Mouse (Mus musculus) MN1 (cell line): ENCODE data around the gene Endov.
A peak's percentile ranks its signal among the peaks of the same experiment; 100 is the strongest.

Experiments
- DNase-seq: peaks from one replicate; pipeline ENCODE4 v3.0.0-alpha.2; 2016; ENCODE audit warnings: low spot score

Gene Endov

DNA sequence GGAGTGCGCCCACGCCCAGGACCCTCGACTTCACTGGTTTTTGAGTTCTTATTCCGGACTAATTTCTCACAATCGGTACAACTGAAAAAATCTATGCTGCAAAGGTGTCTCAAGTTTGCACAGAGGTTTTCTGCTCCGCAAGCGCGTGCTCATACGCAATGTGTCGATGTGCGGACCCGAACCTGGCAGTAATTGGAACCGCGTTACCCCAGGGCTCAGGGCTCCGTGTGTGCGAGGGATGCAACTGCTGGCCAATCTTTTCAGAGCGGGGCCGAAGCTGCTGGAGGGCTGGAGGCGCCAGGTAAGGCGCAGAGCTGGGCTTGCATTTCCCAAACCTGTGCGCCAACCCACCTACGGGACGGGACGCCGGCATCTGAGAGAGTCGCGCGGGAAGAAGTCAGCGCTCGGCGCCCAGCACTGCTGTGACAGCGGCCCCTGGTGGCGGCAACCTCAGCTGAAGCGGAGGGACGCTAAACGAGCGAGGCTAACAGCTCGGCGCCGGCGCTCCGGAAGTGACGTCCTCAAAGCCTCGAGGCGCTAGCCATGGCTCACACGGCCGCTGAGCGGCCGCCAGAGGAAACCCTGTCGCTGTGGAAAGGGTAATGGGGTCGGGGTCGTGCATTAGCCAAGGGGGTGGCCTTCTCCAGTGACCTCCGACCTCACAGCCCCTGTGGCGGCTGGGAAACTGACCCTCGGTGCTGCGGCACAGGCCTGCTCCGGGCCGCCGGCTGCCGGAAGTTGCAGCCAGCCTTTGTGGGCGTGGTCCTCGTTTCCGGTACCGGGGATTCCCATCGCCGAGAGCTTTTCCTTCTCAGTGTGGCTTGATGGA, at the start of gene Endov:
TSS of gene Endov (plus strand) at position 487 of the 829 bp plus-strand sequence.
- DNase-seq, result peak; percentile 97

DNA sequence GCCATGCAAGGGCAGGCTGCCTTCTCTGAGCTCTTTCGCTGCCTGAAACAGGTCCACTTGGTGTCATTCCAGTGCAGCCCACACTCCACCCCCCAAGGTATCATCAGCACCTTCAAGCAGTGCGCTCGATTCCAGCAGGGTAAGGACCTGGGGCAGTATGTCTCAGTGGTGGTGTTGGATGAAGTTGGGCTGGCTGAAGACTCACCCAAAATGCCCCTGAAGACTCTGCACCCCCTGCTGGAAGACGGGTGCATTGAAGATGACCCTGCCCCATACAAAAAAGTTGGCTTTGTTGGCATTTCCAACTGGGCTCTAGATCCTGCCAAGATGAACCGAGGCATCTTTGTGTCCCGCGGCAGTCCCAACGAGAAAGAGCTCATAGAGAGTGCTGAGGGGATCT, 48.9 kb upstream of the Endov start:
- no peak for DNase-seq

DNA sequence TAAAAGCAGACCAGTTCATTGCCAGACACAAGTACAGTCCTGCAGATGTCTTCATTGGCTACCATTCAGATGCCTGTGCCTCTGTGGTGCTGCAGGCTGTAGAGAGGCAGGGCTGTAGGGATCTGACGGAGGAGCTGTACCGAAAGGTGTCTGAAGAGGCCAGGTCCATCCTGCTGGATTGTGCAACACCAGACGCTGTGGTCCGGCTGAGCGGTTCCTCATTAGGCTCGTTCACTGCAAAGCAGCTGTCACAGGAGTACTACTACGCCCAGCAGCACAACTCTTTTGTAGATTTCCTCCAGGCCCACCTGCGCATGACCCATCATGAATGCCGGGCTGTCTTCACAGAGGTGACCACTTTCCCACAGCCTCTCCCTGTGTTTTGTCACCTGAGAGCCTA, 47.7 kb upstream of the Endov start:
- DNase-seq, result no peak

DNA sequence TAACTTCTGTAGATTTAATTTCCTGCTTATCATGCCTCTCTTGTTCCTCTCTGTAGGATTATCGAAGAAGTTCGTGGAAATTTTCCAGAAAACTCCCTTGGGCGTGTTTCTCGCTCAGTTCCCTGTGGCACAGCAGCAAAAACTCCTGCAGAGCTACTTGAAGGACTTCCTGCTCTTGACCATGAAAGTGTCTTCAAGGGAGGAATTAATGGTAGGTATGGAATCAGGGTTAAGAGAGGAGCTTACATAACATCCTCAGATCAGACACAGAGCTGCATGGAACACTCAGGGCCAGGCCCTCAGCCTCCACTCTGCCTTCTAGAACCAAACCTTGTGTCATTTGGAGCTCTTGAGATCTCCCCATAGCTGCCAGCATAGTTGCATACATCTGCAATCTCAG, 35.0 kb upstream of the Endov start:
- DNase-seq, result no peak

DNA sequence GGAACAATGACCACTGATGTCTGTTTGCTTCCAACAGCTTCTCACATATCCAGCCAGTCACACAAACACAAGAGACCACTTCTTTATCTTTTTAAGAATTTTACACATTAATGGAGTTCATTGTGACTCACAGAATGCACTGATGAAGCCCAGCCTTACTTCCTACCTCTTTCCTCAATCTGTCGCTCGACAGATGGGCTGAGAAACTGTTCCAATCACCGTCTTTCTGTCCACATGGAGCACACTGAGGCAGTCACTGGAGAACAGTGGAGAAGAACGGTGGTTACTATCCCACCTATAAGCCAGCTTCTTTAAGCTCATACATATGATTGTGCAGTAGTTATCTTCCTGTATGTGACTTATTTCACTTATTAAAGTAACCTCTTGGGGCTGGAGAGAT, 13.3 kb upstream of the Endov start:
- no peak for DNase-seq

DNA sequence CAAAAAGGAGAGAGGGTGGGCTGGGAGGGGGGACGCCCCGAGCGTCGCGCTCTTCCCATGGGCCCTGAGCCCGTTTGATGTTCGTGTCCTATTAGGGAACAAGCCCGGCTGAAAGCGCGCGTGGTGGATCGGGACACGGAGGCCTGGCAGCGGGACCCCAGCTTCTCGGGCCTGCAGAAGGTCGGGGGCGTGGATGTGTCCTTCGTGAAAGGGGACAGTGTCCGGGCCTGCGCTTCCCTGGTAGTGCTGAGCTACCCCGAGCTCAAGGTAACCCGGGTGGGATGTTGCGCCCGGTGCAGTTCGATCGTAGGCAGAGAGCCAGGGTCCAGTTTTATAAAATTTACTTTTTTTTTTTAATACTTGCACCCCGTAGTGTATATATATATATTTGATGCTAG, 542 bp downstream of the Endov start:
- DNase-seq, result no peak

DNA sequence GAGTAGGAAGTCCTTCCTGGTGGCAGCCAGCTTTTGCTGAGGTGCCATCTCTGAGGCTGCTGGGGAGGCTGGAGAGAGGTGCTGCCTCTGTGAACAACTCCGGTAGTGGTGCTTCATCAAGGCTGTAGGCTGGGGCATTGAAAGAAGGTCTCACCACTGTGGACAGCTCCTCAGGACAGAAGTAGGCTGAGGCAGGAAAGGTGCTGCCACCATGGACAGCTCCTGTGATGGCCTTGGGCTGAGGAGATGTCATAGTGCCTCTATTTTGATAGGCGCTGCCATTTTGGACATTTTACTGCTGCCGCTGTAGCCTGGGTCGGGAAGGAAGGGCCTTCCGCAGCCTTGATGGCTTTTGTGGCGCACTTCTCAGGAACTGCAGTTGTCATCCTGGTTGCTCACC, 1.7 kb downstream of the Endov start:
- DNase-seq, result no peak

DNA sequence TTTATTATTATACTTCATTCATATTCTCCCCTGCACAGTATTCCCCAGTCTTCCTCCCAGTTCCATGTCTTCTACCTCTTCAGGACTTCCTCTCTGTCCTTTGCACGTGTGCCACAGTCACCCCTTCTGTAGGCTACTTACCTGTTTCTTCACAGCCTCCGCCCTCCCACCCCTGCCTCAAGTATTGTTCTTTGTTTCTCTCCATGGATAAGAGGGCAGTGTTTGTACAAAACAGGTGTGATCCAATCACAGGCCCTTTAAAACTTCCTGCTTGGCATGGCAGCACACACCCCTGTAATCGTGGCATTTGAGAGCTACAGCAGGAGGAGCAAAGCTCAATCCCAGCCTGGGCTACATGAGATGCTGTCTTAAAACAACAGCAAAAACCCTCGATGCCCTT, 2.4 kb downstream of the Endov start:
- DNase-seq, result no peak

DNA sequence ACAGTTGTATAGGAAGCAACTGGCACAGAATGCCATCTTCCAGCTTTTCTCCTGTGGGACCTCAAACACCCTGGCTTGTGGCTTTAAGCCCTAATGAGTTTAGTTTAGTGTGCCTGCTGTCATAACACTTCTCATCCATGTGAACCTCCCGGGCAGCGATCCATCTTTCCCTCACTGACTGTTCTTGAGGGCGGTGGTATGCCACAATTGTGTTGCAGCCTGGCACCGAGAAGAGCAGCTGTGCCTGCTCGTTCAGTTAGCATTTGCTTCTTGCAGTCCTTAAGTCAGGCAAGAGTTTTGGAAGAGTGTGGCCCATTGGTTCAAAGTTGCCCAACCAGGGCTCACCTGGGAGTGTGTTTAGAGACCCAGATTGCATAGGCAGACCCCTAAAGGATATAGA, 5.0 kb downstream of the Endov start:
- no peak for DNase-seq

DNA sequence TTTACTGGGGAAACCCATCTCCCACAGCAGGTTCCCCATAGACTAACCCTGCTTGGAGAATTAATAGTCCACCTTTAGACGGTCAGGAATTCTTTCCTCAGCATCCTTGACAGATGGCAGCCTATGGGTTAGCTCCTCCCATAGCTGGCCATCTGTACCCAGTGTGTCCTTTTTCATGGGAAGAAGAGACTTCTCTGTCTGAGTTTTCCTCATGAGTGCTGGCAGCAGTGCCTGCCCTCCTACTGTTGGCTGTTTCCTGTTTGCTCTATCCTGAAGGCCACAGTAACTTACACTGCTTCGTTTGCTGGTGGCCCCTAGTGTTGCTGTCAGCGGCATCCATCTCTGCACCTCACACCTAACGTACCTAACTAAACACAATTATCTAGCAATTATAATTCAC, 6.3 kb downstream of the Endov start:
- no peak for DNase-seq

DNA sequence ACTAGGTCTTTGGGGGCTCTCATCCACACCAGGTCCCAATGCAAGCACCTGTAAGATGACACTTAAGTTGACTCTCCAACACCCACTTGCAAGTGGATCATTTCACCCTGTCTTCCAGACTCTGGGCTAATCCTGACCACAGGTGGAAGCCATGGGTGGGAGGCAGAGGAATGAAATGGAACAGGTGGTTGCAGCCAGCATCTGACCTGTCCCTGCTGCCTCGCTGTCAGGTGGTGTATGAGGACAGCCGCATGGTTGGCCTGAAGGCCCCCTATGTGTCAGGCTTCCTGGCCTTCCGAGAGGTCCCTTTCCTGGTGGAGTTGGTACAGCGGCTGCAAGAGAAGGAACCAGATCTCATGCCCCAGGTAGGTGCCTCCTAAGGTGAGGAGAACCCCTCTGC, 8.2 kb downstream of the Endov start:
- no peak for DNase-seq

DNA sequence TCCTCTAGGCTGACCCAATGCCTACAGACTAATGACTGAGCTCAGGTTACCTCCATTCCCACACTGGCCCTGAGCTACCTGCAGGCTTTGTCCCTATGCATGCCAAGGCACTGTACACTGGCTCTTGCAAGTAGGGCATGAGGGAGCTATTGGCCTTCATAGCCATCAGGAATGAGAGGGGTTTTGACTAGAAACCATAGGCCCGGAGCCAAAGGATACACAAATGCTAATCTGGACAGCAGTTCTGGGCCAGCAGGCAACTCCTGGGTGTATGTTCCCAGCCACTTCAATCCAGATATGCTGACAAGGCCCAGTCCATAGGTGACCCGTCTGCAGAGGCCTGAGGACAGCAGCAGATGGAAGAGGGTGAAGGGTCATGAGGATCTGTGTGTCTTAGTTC, 8.9 kb downstream of the Endov start:
- DNase-seq, result no peak

DNA sequence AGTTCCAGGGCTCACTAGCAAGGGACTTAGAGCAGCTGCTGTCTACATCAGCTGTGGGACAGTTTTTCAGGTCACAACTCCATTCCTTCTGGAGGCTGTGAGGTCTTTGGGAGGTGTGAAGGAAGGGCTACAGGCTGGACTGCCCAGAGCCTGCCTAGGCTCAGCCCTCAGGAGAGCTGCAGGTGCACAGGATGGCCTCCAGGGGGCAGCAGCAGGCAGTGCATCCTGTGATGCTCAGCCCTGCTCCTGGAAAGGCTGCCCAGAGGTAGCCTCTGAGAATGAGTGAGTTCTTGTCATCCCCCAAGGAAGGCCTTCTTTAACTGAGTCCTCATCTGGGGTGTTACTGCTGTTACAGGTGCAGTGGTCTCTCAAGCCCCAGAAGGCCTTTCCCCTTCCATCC, 12.5 kb downstream of the Endov start:
- peak; percentile 80 for DNase-seq

DNA sequence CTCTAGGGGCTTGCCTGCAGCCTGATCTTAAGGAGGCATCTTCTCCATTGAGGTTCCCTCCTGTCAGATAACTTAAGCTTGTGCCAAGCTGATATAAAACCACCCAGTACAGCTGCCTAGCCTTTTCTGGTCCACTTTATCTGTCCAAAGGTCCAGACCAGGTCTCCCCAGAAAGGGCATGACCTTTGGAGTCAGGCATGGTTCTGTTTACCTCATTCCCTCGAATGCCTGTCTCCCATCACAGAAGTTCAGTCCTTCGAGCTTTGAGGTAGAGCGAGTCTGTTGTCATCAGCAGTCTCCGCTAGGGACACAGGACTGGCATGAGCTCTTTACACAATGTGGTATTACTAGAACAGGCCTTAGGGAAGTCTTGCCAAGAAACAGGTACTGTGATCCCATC, 15.2 kb downstream of the Endov start:
- DNase-seq, result no peak

DNA sequence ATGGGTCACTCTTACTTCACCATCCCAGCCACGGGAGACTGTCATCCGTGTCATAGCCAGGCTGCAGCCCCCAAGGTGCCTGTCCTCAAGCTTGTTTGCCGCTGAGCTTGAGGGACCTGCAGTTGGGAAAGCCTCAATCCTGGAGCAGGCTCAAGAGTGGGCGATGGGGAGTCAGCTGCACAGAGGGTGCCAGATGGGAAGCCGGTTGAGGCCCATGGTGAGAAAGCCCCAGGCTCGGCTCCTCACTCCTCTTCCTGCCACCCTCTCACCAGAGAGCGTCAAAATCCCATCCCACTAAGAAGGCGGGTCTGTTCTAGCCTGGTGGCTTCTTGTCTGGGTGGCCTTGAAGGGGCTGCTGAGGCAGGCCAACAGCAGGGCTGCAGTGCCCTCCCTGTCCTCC, 16.6 kb downstream of the Endov start:
- no peak for DNase-seq

DNA sequence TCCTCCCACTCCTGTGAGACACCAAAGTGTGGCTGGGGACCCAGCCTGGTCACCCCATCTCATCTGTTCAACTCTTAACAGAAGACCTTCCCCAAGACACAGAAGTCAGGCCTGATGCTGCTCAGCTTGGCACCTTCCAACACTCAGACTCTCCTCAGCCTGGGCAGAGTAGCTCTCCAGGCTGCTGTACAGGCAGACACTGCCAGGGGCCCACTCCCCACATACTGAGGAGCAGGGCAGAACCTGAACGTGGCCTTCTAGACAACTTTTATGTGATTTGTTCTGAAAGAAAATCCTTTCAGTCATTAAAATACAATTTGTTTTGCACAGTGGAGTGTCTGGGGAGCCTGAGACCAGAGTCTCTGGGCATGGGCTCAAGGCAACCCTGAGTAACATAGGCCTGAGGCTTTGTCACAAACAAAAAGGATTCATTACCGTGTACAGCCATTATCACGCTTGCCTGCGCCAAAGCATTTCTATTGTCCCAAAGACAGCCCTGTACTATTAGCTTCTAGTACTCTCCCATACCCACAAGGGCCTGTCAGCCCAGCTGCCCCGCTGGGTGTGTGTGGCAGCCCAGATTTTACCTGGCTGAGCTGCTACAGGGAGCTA, 18.1 kb downstream of the Endov start:
- DNase-seq, result no peak

DNA sequence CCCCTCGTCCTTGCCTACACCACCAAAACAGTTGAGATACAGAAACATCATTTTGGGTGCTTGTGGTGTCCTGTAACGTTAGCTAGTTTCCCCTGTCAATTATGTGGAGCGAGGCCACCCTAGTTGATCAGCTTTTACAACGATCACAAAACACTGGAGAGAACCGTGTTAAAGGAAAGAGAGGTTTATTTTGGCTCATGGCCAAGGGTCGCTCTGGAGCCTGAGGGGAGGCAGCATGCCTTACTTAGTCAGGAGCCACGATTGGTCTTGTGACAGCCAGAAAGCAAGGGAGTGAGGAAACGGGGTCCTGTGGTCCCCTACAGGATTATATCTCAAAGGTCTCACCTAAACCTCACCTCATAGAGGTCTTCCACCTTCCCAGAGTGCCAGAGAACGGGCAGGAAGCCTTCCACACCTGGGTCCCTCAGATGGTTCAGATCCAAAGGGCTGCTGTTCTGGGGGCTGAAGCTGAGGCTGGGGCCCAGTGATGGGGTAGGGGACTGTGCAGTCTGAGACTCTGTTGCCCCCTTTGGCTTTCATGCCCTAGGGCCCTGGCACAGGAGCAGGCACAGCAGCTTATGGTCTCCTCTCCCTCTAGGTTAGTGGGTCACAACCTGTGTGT, 22.0 kb downstream of the Endov start:
- DNase-seq, result no peak

DNA sequence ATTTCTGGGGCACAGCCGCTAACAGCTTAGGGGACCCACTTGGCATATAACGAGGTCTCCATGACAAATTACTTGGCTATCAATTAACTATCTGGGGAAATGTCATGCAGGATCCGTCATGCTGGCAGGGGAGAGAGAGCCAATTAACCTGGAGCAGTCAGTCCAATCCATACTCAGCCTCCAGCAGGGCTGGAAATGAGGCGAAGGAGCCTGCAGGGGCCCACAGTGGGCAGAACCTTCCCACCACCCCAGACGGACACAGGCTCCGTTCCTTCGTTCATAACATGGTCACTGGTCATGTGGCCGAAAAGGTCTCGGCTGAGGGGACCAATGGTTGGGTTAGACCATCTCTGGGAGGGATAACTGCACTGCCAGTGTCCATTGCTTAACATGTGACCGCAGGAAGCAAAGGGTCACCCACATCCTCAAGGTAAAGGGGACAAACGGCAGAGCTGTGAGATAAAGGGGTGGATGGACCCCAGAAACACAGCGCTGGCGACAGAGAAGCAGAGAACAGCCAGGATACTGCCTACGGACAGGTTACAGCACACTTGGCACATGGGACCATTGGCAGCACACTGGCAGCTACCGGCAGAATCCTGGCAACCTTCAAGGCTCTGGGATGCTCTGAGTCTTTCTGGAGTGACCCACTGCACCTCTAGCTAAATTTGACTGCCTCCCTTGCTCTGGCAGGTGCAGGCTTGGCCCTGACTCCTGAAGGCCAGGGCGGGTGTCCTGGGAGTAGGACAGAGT, 23.1 kb downstream of the Endov start:
- DNase-seq, result no peak

DNA sequence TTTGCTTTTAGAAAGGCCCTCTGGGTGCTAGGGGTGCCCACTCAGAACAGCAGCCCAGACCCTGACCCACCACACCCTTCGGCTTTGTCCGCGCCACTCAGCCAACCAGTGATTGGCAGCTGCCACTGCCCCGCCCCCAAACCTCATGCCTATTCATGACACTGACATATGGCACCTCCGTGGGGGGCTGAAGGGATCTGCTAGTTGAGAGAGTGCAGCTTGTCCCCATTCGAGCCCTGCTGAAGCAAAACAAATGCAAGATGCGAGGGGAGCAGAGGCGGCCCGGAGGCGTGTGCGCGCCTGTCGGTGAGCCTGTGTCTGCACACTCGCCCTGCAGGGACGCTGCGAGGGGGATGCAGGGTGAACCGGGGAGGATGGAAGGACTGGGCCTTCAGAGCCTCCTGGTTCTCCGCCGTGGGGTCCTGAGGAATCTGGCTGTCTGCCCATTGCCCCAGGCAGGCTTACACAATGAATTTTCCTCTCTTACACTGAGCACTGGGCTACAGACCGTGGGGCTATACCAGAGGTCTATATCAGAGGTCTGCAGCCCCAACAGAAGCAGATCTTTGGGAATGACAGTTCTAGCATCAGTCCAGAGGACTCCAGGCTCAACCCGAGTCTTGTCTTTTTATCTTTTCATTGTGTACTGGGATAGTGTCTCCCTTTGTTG, 24.0 kb downstream of the Endov start:
- DNase-seq, result no peak

DNA sequence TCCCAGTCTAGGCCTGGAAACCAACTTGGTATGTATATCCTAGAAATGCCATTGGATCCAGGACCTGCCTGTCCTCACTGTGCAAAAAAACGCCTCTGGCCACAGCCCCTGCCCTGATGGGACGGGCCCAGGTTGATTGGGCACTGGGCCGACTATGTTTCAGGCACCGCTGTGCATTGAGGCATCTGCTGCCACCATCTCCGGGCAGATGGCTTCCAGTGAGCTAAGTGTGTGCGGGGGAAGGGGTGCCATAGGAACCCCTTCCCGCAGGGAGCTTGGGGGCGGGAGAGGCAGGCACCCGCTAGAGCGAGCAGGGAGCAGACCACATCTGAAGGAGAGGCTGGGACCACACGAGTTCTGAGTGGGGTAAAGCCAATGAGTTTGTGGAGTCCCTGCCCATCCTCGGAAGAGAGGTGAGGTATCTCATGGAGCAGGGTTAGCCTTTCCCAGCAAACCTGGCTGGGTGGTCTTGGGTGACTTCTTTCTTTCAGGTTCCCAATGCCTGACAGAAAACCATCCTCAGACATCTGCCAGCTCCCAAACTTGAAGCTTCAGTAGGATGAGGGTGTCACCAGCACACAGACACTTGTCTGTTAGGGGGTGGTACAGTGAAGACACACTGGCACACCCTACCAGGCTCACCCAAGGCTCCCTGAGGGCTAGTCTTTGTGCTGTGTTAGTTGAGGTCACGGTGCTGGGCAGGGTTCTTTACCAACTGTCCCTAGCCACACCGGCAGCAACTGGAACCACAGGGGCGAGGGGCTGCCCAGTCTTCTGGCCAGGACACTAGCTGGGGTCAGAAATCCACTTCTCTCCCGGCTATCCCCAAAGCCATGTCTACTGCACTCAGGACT, 24.9 kb downstream of the Endov start:
- no peak for DNase-seq

DNA sequence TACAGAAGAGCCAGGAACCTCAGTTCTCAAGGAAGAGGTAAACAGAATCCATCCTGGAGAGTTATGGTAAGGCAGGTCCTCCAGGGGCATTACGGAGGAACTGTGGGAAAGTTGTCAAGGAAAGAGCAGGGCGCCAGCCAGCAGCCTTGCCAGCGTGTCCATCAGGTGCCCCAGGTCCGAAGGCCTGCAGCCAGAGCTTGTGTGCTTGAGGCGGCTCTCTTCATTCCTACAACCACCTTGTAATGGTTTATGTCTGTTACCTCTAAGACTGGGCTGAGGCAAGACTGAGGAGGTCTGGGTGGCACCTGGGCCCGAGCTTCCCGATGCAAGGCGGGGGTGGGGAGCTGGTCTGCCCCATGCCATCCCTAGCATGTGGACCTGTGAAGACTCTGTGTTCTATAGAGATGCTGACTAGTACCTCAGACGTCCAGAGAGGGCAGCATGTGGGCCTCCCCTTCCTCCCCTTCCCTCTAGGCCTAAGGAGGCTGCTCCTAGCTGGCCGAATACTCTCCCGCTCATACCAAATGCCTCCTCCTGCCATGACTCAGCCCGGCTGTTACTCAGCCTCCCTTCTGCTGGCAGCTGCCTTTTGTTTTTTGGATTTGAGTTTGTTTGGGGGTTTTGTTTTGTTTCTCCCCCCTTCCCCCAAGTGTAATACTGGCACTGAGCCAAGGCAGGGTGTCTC, 25.7 kb downstream of the Endov start:
- DNase-seq, result peak; percentile 78
